Mouse (Mus musculus): ENCODE data around the gene Capn9.

Gene Capn9

DNA sequence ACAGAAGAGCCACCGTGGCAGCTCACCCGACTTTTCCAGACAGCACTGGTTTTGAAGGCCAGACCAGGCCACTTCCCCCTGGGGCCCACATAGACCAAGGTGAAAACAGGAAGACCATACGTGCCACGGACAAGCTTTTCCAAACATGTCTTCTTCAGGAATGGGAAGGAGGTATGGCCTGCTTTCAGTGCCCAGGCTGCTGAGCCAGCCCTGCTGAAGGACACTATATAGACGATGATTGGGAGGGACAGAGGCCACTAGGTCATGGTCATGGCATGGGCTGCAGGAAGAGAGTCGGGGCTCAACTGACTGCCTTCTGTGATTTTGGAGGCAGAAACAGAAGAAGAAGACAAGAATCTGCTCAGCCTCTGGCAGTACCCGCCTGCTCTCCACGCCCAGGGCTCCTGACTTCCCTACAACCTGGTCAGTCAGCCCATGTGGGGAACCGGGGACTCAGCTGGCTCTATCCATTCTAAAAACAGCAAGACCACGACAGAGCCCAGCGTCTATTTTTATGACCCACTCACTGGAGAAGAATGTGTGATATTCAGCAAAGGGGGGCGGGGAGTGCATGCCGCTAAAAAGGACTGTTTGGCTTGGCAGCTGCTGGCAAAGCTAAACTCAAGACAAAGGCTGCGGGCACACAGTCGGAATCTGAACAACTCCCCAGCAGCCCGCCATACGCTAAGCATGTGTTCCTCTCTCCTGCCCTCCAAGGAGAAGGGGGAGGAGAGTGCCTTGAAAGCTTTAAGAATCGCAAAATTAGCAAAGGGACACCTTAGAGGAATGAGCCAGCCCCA is 67.8 kb downstream of the Capn9 start:
- DNase-seq (ENCODE audit: low spot score), result peak; percentile 56

DNA sequence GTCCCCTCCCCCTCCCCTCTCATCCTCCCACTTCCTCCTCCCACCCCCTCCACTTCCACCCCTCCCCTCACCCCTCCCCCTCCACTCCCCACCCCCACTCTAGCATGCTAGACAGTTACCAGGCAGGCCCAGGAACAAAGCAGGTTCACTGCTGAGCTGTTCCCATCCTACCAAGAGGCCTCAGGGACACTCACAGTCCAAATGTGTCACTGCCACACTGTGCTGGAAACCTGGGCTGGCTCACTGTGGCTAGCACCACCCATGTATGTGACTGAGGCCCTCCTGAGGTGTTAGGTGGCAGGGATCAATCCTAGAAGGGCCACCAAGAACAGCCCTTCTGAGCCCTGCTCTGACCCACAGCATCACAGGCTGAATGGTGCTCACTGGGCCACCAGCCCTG is 72.4 kb downstream of the Capn9 start:
- no peak for DNase-seq (ENCODE audit: low spot score)

DNA sequence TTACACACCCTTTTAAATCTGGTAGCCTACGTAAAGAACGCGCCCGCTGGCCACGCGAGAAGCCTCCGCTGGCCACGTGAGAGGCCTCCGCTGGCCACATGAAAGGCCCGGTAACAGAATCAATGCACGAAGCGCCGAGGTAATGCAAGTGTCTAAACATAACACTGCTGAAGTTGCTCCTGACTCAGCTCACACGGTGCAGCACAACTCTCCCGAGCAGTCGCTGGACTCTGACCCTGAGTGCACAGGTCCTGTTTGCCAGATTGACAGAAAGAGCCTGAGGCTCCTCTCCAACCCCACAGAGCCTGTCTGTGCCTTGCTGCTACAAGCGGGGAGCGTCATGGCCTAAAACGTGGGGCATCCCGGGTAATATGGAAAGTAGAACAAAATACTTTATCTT is 75.9 kb downstream of the Capn9 start:
- DNase-seq (ENCODE audit: low spot score), result no peak

DNA sequence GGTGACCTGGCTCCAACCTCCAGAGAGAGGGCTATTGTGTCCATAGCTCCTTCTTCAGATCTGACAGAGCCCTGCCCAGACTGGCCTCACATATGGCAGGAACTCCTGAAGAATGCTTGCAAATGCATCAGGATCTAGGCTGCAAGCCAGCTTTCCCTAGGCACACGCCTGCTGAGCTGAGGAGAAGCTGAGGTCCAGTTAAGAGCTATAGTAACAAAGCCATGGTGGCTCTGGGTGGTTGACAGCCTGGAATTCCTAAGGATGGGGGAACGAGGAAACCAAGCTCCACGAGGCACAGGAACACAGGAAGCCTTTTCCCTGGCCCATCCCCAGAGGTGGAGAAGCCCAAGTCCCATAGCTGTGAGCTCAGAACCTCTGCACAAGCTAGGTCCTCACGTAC is 76.6 kb downstream of the Capn9 start:
- no peak for DNase-seq (ENCODE audit: low spot score)

DNA sequence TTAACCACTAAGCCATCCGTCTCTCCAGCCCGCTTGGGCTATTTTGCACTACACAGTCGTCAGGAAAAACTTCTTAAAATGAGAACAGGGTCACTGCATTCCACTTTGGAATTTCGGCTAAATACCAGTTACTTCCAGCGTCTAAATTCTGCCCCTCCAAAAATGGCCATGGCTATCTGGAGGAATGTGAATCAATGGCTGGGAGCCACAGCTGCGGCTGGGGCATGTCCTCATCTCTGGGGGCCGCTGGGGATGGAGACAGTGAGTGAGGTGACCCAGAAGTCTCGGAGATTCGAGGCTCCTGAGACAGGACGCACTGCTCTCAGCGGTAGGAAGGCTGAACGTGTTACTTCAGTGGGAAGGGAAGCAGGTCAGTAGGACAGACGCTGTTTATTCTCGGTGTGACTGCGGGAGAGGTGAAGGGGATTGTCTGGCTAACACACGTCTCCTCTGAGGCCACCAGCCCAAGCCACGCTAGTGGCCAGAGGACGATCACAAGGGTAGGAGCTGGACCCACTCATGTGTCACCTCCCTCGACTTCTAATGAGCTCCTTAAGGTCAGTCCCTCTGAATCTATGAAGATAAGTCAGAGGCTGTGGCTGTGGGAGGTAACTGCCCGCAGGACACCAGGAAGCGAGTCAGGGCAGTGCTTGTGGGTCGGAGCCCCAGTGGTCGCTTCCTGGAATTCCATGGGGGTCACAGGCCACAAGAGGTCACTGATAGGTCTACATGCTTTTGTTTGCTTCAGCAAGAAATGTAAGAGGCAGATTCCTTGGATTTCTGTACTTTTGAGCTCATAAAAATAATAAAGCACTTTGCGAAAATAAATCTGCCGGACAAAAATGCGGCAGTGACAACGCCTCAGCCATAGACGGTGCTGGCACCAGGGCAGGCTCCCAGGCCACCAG is 77.9 kb downstream of the Capn9 start:
- DNase-seq (ENCODE audit: low spot score), result no peak

DNA sequence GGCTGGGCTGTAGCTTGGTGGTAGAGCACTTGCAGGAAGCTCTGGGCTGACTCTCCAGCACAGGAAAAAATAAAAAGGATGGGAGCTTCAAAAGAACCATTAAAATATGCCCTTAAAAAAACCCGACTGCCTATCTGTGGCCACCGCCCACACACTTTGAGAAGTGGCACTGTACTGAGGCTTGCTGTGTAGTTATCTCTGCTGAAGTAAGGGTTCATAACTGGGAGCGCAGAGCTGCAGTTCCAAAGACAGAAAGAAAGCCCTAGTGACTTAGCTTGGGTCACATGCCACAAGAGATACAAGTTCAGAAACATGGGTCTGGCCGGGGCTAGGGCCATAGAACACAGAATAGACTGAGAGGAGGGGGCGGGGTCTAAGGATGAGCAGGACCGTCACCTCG is 82.0 kb downstream of the Capn9 start:
- DNase-seq (ENCODE audit: low spot score), result no peak

DNA sequence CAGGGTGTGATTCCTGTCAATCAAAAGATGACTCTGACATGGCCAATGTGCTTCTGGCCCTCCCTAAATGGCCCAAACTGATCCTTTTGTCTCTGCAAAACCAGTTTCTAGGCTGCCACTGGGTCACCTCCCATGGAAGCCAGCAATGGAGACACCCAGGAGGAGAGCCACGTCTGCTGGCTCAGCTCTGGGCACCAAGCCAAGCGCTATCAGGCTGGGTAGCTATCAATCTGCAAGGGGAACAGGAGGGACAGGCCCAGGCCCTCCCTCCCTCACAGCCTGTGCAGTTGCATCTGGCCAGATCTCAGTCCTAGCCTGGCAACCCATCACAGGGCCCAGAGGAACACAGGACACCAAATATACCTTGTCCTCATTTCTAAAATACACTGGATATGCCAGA is 82.5 kb downstream of the Capn9 start:
- DNase-seq (ENCODE audit: low spot score), result peak; percentile 84

DNA sequence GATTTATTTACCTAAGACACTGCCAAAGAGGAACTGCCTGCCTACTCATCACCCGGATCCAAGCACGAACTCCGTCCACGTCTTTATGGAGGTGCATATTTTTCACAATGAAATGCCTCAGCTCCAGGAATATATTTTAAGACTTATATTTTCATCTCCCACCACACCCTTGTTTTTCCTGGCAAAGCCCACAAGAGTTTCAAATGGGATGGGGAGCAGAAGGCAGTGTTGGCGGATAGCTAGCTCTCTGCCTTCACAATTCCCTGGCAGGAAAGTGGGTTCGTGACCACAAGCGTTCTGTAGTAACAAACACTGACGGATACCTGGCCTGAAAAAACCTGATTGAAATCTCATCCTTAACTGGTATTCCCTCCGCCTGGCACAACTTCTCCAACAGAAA is 85.9 kb downstream of the Capn9 start:
- no peak for DNase-seq (ENCODE audit: low spot score)

DNA sequence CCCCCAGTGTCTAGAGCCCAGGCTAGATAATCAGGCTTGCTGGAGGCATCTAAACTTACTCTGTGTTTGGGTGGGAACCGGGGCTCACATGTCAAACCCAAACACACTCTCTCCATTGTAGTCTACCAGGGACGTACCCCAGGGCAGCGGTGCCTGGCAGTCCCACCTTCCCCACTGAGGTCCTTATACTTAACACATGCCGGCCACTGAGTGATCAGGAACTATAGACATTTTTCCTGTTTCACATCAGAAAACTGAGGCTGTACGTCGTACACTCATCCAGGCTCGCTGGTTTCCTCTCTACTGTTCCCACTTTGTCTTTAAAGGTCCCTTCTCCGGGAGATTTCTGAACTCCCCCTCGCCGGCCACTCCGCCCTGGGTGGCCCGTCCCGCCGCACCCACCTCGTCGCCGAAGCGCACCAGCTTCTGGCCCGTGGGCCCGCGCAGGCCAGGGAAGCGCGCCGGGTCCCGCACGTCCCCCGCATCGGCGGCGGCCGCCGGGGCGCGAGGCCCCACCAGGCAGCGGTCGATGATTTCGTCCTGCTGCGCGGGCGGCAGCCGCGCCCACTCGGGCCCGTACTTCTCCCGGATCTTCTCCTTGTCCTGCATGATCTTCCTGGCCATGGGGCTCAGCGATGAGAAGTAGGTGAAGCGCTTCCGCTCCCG is 86.7 kb downstream of the Capn9 start:
- DNase-seq (ENCODE audit: low spot score), result no peak

DNA sequence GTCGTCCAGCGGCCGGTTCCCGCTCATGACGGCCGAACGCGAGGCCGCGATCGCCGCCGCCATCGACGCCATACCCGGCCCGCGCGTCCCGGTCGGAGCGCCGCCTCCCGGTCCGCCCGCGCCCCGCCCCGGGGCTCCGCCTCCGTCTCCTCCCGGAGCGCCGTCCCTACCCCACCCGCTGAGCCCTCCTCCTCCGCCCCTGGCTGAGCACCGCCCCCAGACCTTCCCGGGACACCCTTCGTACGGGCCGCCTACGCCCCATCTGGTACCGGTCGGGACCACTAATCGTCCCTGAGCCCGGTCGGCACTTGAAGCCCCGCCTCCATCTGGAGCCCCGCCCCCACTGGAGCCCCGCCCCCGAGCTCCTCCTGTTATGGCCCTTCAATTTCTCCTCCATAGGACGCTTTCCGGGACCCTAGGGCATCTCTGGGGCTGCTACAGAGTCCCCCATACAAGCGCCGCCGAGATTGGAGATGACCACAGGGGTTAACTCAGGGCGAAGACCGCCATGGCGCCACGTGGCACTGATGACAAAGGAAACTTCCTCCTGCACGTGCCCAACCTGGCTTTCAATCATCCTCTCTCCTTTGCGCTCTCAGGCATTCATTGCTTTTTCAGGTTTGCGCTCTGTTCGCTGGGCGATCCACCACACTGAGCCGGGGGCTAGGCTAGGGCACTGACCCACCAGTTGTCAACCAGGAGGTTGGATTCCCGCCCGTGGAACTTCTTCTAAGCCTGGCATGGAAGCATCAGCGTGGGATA is 87.4 kb downstream of the Capn9 start, which contains the start of gene 2310022B05Rik:
TSS of gene 2310022B05Rik (minus strand) at position 258 of the 762 bp plus-strand sequence.
- peak; percentile 92 for DNase-seq (ENCODE audit: low spot score)

DNA sequence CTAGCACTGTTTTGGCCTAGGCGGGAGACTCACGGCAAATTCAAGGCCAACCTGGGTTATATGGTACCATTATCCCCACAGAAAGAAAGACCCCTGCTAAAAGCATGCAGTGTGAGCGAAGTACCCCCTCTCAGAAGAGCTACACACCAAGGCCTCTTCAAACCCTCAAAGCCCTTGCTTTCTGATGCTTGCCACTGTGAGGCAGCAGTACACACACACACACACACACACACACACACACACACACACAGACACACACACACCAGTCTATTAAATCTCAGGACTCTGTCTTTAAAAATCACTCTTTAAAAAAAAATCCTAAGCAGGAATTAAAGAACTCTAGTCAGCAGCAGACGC is 87.9 kb downstream of the Capn9 start:
- DNase-seq (ENCODE audit: low spot score), result no peak

DNA sequence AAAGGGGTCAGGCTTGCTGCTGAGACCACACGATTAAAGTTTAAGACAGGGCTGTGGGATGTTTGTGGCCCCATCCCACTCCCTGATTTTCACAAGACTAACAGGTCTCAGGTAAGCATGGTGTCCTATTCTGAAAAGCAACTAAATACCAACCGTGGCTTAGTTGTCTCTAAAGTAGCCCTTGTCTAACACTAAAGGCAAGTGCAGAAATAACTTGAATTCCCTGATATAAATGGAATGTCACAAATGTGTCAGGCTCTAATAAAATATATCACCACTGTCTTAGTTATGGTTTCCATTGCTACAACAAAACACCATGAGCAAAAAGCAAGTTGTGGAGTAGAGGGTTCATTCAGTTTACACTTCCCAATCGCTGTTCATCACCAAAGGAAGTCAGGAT is 88.5 kb downstream of the Capn9 start:
- DNase-seq (ENCODE audit: low spot score), result no peak

Measured in testis, postnatal 10 days (tissue).